Mouse (Mus musculus) limb, embryonic 11.5 days (tissue): ENCODE results near the gene Myo3b. TPM values are rescaled to one million over a fixed set of nuclear protein-coding genes. Genes with fewer than 3 reads are reported as not detected.

Experiments used
- ATAC-seq: fragments of 200-750 bp; cut with Nextera tagmentation; 2 replicates; pipeline ENCODE4 v1.8.0; 2017; ENCODE audit warnings: low read depth; ENCODE audit not compliant: insufficient number of reproducible peaks, low FRiP score, low TSS enrichment
- DNase-seq: peaks from one replicate; pipeline ENCODE4 v3.0.0-alpha.2; 2015; ENCODE audit warnings: low spot score
- H3K27ac ChIP-seq: fragments of 300-500 bp; sonication (generic); replicated peaks from 2 replicates; pipeline ENCODE4 v1.5.1; 2014; ENCODE audit warnings: low read depth, mild to moderate bottlenecking, low read length
- H3K27me3 ChIP-seq: fragments of 300-500 bp; sonication (generic); 2 replicates; pipeline ENCODE4 v1.6.1; 2014; ENCODE audit warnings: mild to moderate bottlenecking, low read length, mixed read lengths; ENCODE audit not compliant: control insufficient read depth, insufficient read depth
- H3K36me3 ChIP-seq: fragments of 300-500 bp; sonication (generic); 2 replicates; pipeline ENCODE4 v1.6.1; 2014; ENCODE audit warnings: mild to moderate bottlenecking, low read length, moderate library complexity, mixed read lengths; ENCODE audit not compliant: control insufficient read depth, insufficient read depth
- H3K4me1 ChIP-seq: fragments of 300-500 bp; sonication (generic); 2 replicates; pipeline ENCODE4 v1.6.1; 2014; ENCODE audit warnings: low read length, mixed read lengths; ENCODE audit not compliant: control insufficient read depth, insufficient read depth
- H3K4me2 ChIP-seq: fragments of 300-500 bp; sonication (generic); 2 replicates; pipeline ENCODE4 v1.6.1; 2014; ENCODE audit warnings: low read depth, mild to moderate bottlenecking, moderate library complexity; ENCODE audit not compliant: severe bottlenecking
- H3K4me3 ChIP-seq: fragments of 300-500 bp; sonication (generic); 2 replicates; pipeline ENCODE4 v1.5.1; 2014; ENCODE audit warnings: low read depth, low read length
- H3K9ac ChIP-seq: fragments of 300-500 bp; sonication (generic); 2 replicates; pipeline ENCODE4 v1.6.1; 2014; ENCODE audit warnings: mild to moderate bottlenecking, low read length
- H3K9me3 ChIP-seq: fragments of 300-500 bp; sonication (generic); 2 replicates; pipeline ENCODE4 v1.6.1; 2016; ENCODE audit warnings: low read length; ENCODE audit not compliant: control insufficient read depth
- WGBS: fragments of 180-500 bp; shearing (Covaris S2); extraction: QIAGEN DNeasy Blood & Tissue Kit; methylation state at CpG from one replicate; pipeline ENCODE4 v1.1.7; 2014; 5-methylcytosine and 5-hydroxymethylcytosine counted together
- polyA plus RNA-seq: library from polyadenylated mRNA; unstranded; fragments of >200 nt; fragmentation: Nextera tagmentation; extraction: Ambion mirVana; gene quantifications from 2 replicates; pipeline ENCODE4 v1.2.1, GENCODE M21; 2014

The Myo3b gene
- polyA plus RNA-seq, 1 experiment from 2014 or later: not detected

GRCm38 (mm10) chr2:70388645-70389044, 349.7 kb downstream of the Myo3b start:
- ATAC-seq: no peak
- Histone ChIP-seq H3K9me3 (no peaks in the 10 kb centered on the region), H3K4me2 (no peak overlapping the region), H3K36me3 (no peaks in the 10 kb centered on the region), H3K4me1 (no peaks in the 10 kb centered on the region), H3K27me3 (no peaks in the 10 kb centered on the region), H3K9ac (no peak overlapping the region), H3K4me3 (no peak overlapping the region), H3K27ac (no peak overlapping the region)
- WGBS: 19% methylated on average over 6 of the region's 6 CpGs
- no peak for DNase-seq

GRCm38 (mm10) chr2:70389162-70389561, 350.2 kb downstream of the Myo3b start:
- Histone ChIP-seq H3K4me1 (no peaks in the 10 kb centered on the region), H3K9ac (no peak overlapping the region), H3K9me3 (no peaks in the 10 kb centered on the region), H3K4me2 (no peak overlapping the region), H3K36me3 (no peaks in the 10 kb centered on the region), H3K4me3 (no peak overlapping the region), H3K27me3 (no peaks in the 10 kb centered on the region), H3K27ac (no peak overlapping the region)
- ATAC-seq (no peak), DNase-seq (no peak)
- WGBS: 81% methylated on average over 1 of the region's 1 CpGs

- Histone ChIP-seq H3K4me1 (peaks cover 3% of the 10 kb centered on the region; the same call in 1 of the 2 replicates), H3K27ac (no peak overlapping the region), H3K9me3 (no peaks in the 10 kb centered on the region), H3K4me3 (no peak overlapping the region), H3K36me3 (no peaks in the 10 kb centered on the region), H3K27me3 (no peaks in the 10 kb centered on the region), H3K4me2 (no peak overlapping the region), H3K9ac (no peak overlapping the region)
- WGBS: 32% methylated on average over 9 of the region's 9 CpGs
- ATAC-seq (no peak), DNase-seq (peak; percentile 34)
Measured at GRCm38 (mm10) chr2:70397734-70398276, 358.9 kb downstream of the Myo3b start.

- WGBS: 54% methylated on average over 15 of the region's 15 CpGs
- no peak overlapping the region for H3K27ac ChIP-seq
- DNase-seq: no peak
- no peak overlapping the region for H3K9ac ChIP-seq
- no peaks in the 10 kb centered on the region for H3K9me3 ChIP-seq
- H3K27me3 ChIP-seq: no peaks in the 10 kb centered on the region
- H3K4me3 ChIP-seq: no peak overlapping the region
- H3K36me3 ChIP-seq: no peaks in the 10 kb centered on the region
- H3K4me1 ChIP-seq: peaks cover 3% of the 10 kb centered on the region; the same call in 1 of the 2 replicates
- no peak overlapping the region for H3K4me2 ChIP-seq
- no peak for ATAC-seq
Measured at GRCm38 (mm10) chr2:70399441-70400115, 360.7 kb downstream of the Myo3b start.

- no peak overlapping the region for H3K27ac ChIP-seq
- no peak overlapping the region for H3K4me2 ChIP-seq
- peaks cover 3% of the 10 kb centered on the region; the same call in 1 of the 2 replicates for H3K4me1 ChIP-seq
- H3K27me3 ChIP-seq: no peaks in the 10 kb centered on the region
- H3K9ac ChIP-seq: no peak overlapping the region
- DNase-seq: no peak
- no peak overlapping the region for H3K4me3 ChIP-seq
- no peaks in the 10 kb centered on the region for H3K36me3 ChIP-seq
- H3K9me3 ChIP-seq: no peaks in the 10 kb centered on the region
- ATAC-seq: no peak
- 81% methylated on average over 6 of the region's 6 CpGs for WGBS
Measured at GRCm38 (mm10) chr2:70400321-70400720, 361.4 kb downstream of the Myo3b start.

- no peak for ATAC-seq
- 44% methylated on average over 2 of the region's 2 CpGs for WGBS
- no peaks in the 10 kb centered on the region for H3K36me3 ChIP-seq
- H3K9ac ChIP-seq: no peak overlapping the region
- H3K27me3 ChIP-seq: no peaks in the 10 kb centered on the region
- DNase-seq: no peak
- H3K4me1 ChIP-seq: peaks cover 6% of the 10 kb centered on the region; the same call in 1 of the 2 replicates
- H3K4me2 ChIP-seq: no peak overlapping the region
- no peaks in the 10 kb centered on the region for H3K9me3 ChIP-seq
- H3K4me3 ChIP-seq: no peak overlapping the region
- H3K27ac ChIP-seq: no peak overlapping the region
Measured at GRCm38 (mm10) chr2:70404301-70404700, 365.4 kb downstream of the Myo3b start.

- DNase-seq: no peak
- WGBS: 89% methylated on average over 5 of the region's 5 CpGs
- H3K27ac ChIP-seq: no peak overlapping the region
Measured at GRCm38 (mm10) chr2:70406846-70407245, 367.9 kb downstream of the Myo3b start.

GRCm38 (mm10) chr2:70407729-70408128, 368.8 kb downstream of the Myo3b start:
- no peaks in the 10 kb centered on the region for H3K9me3 ChIP-seq
- ATAC-seq: no peak
- 0 out of 2 replicates have a peak, but pooled peaks cover 3% of the 10 kb centered on the region for H3K4me1 ChIP-seq
- H3K27me3 ChIP-seq: no peaks in the 10 kb centered on the region
- no peaks in the 10 kb centered on the region for H3K36me3 ChIP-seq
- no peak overlapping the region for H3K27ac ChIP-seq
- no peak overlapping the region for H3K9ac ChIP-seq
- no peak overlapping the region for H3K4me3 ChIP-seq
- no peak for DNase-seq
- H3K4me2 ChIP-seq: no peak overlapping the region
- 72% methylated on average over 5 of the region's 5 CpGs for whole genome bisulfite sequencing

More at GRCm38 (mm10) chr2:70406846-70407245, 367.9 kb downstream of the Myo3b start:
- ATAC-seq: no peak
- Histone ChIP-seq H3K36me3 (no peaks in the 10 kb centered on the region), H3K4me3 (no peak overlapping the region), H3K9me3 (no peaks in the 10 kb centered on the region), H3K4me1 (0 out of 2 replicates have a peak, but pooled peaks cover 3% of the 10 kb centered on the region), H3K27me3 (no peaks in the 10 kb centered on the region), H3K4me2 (no peak overlapping the region), H3K9ac (no peak overlapping the region)
